Mouse (Mus musculus): ENCODE measurements around the gene Hoxc9.

DNA sequence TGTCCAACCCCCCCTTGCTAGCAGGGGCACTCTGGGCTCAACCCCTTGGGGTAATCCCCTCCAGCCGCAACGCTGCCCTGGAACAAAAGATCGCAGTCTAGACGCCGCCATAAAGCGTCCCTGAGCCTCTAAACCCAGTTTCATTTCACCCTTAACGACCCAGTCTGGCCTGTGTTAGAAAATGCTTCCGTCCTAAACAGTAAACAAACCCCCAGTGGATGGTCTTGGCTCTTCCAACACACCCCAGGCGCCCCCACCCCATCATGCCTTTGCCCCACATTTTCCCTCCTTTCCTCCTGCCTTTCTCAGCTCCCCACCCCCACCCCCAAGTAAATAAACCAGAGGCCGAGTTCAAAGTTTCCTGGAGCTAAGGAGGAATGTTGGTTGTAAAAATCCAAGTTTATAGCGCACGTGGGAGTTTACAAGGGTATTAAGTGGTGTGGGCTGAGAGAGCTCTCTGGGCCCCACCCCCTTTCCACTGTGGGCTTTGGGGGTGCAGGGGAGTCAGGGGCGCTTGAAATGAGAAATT is 16.5 kb upstream of the Hoxc9 start:
- no peak for TF ChIP-seq POLR2A (IDR thresholded peaks at IDR 0.05; ENCODE audit: borderline replicate concordance, low read depth, low read length)
- TF ChIP-seq CTCF (IDR thresholded peaks at IDR 0.05; ENCODE audit: low read depth, low read length): no peak

Measured in bone marrow macrophage, adult 2 months (primary cell).